Mouse (Mus musculus): ENCODE measurements around the gene Foxred1.

The Foxred1 gene

DNA sequence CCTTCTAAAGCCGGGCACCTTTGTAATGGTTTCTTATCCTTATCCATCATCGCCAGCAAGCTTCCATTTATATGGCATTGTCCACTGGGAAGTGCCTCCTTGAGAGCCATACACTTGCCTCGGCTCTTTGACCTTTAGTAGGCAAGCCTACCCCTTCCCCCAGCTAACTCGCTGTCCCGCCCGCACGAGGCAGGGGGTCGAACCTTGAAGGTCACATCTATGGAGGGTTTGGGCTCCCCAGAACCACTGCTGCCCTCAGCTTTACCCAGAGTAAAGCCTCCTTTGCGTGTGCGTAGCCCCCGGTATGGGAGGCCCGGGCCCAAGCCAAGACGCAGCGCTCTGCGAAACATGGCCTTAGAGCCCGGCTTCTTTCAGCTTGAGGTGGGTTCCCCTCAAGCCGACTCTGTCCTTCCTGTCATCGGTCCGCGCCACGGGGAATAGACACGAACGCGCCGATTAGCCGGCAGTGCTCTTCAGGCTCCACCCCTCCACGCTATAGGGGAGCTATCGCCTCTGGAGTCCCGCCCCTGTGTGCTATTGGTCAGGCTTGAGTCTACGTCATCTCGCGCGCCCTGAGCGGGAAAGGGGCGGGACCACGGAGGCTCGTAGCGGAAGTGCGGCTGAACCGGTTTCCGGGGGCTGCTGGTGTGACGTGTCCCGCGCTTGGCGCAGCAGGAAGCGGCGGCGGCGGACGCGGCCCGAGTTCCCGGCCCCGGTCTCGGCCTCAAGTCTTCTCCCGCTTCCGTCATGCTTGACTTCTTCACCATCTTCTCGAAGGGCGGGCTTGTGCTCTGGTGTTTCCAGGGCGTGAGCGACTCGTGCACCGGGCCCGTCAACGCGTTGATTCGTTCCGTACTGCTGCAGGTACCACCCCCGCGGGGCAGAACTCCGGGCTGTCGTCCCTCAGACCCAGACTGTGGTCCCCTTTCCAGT is at the start of gene Foxred1:
Gene Foxred1 (minus strand): TSS at position 514 of the 933 bp plus-strand sequence.
- peak; percentile 99 for DNase-seq

- no peak for DNase-seq
These were observed 46.5 kb upstream of the Foxred1 start for GRCm38 (mm10) chr9:35257365-35257764.

DNA sequence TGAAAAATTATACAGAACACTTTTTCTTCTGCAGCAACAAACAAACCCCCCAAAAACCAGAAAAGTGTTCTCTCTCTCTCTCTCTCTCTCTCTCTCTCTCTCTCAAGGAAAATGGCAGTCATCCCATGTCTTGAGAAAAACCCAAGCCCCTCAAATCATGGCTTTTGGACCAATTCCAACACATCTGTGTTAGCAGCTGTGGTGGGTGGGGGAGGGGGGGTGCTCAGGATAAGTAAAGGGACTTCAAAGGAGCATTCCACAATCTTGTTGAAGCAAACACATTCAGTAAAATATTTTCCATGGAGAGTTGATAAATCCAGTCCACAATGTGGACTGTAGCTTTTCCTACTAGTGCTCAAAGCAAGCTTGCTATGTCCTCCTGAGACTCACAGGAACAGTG is 38.6 kb upstream of the Foxred1 start:
- no peak for DNase-seq

DNA sequence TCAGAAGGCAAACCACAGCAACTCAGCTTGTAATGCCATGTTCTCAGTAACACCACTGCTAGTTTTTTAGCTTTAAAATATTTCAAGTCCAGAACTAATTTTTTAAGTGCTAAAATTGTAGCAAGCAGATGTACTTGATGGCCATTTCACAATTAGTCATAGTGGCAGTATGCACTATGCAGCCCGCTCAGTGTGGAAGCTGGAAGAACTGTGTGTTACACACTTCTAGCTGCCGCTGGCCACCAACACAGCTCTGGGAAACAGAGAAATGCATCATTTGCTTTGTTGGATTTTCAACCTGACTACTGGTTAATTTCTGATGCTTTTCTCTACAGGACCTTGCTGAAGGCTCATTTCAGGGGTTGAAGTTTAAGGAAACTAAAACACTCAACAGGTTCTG is 36.5 kb upstream of the Foxred1 start:
- DNase-seq = no peak

DNA sequence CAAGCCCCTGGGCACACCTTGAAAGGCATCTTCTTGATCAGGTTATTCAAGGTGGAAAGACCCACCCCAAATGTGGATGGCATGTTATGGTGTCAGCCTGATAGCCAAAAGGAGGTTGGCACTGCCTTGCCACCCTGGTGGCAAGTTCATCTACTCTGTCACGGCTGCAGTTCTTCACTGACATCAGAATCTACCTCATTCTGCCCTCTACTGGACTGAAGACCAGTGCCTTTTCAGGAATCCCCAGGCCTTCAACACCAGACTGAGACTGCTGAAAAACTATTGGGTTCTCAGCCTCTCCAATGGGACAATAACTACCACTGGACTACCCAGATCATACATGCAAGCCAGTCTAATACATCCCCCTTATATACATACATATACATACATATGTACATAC is 28.9 kb upstream of the Foxred1 start:
- DNase-seq = no peak

DNA sequence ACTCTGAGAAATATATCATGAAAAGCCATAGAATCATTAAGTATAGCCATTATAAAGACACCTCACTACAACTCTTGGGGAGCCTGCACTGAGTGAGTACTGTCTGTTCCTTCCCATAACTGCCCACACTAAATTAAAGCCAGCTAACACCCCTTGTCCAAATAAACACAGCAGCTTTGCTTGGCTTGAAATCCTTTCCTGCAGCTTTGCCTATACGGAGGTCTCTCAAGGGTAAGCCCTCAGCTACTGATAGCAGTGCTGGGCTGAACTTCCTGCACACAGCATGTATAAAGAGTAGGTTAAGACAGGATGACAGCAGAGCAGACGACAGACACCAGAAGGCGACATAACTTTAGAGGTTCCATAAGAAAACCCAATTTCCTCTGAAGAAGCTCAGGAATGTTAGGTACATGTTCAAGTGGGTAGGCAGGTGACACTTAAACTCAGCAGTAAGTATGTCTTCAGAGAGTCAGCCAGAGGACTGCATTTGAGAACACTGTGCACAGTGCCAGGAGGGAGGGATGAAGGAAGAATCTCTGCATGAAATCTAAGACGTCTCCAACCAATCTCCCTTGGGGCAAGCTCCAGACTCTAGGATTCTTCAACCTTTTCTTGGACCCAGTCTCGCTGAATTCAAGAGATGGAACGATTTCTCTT is 28.2 kb upstream of the Foxred1 start:
- DNase-seq = peak; percentile 18

- DNase-seq = no peak
These were observed 27.5 kb upstream of the Foxred1 start for GRCm38 (mm10) chr9:35238371-35238770.

GRCm38 (mm10) chr9:35235996-35236395 is 25.1 kb upstream of the Foxred1 start:
- no peak for DNase-seq

DNA sequence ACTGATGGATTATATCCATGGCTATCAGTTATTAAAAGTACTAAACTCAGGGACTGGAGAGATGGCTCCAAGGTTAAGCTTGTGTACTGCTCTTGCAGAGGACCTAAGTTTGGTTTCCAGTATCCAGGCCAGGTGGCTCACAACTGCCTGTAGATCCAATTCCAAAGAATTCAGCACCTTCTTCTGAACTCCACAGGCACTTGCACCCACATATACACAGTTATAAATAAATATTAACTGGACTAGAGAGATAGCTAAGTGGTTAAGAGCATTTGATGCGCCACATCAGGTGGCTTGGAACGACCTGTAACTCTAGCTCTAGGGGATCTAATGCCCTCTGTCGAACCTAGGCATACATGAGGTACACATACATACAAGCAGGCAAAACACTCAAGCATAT is 17.8 kb upstream of the Foxred1 start:
- no peak for DNase-seq

- DNase-seq = no peak
These were observed 12.6 kb upstream of the Foxred1 start for GRCm38 (mm10) chr9:35223466-35223865.

DNA sequence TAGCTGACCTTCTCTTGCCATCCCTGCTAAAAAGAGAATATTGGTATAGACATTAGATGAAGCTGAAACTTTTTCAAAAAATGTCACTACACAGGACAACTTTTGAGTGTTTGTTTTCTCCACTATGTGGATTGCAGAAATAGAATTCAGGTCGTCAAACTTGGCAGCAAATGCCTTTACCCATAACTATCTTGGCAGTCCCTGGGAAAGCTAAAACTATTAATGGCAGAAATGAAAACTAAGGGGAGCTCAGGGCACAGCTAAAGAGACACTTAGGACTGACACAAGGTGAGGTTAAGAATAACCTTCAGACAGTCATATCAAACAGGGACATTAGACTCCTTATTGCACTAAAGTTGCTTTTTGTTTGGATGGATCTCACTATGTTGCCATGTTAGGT is 7.1 kb upstream of the Foxred1 start:
- no peak for DNase-seq

DNA sequence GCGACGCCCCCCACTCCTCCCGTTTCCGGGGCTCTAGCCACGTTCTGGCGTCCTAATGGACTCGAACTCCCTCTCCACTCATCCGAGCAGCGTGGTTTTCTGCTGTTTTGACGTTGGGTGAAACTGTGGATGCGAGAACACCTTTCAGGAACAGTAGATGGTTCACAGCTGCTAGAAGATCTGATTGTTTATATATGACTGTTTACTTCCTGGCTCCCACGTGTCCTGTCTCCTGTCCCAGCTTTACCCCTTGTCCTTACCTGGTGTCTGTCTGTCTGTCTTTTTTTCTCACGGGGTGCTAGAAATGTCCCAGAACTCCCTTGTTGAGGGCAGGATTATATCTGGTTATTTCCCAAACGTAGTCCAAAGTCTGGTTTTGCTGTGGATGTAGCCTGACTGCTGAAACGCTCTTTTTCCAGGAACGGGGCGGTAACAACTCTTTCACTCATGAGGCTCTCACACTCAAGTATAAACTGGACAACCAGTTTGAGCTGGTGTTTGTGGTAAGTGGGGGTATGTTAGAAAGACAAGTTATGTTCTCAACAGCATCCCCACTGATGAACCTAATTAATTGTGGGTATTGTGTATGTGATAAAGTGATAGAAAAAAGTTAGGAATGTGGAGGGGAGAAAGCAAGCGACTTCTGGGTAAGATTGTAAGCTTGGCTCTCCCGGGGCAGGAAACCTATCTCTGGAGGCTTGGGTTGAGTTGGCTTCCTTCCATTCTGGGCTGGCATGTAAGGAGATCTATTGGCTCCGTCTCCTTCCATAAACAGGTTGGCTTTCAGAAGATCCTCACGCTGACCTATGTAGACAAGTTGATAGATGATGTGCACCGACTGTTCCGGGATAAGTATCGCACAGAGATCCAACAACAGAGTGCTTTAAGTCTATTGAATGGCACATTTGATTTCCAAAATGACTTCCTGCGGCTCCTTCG is 987 bp upstream of the Foxred1 start:
- no peak for DNase-seq

GRCm38 (mm10) chr9:35204421-35204820 is 6.4 kb downstream of the Foxred1 start:
- DNase-seq = no peak

- DNase-seq = no peak
These were observed 7.3 kb downstream of the Foxred1 start for GRCm38 (mm10) chr9:35203536-35203935.

- DNase-seq = no peak
These were observed 10.3 kb downstream of the Foxred1 start for GRCm38 (mm10) chr9:35200529-35201060.

- peak; percentile 96 for DNase-seq
These were observed 10.9 kb downstream of the Foxred1 start, which contains the start of the genes Srpr and Tirap for GRCm38 (mm10) chr9:35199772-35200471. Srpr (plus strand) TSS chr9:35200175. Tirap (minus strand) TSS chr9:35200291.

GRCm38 (mm10) chr9:35198945-35199771 is 11.7 kb downstream of the Foxred1 start:
- no peak for DNase-seq

- DNase-seq = no peak
These were observed 12.5 kb downstream of the Foxred1 start for GRCm38 (mm10) chr9:35198351-35198750.

GRCm38 (mm10) chr9:35197625-35198024 is 13.2 kb downstream of the Foxred1 start:
- no peak for DNase-seq

DNA sequence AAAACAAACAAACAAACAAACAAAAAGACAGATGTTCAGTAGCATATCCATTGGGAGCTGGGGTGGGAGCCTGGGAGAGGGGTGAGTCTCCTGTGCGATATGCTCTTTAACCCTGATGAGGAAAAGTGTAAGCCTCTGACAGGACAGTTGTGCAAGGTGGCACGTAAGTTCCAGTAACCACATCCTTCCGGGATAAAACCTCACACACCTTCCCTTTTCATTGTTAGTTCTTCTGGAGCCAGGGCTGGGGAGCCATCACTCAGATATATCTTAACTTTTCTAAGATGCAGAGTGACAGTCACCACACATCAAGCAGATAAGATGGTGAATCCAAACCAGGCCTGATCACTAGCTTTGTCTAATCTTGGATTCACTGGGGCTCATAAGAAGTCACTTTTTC is 16.8 kb downstream of the Foxred1 start:
- DNase-seq = no peak

DNA sequence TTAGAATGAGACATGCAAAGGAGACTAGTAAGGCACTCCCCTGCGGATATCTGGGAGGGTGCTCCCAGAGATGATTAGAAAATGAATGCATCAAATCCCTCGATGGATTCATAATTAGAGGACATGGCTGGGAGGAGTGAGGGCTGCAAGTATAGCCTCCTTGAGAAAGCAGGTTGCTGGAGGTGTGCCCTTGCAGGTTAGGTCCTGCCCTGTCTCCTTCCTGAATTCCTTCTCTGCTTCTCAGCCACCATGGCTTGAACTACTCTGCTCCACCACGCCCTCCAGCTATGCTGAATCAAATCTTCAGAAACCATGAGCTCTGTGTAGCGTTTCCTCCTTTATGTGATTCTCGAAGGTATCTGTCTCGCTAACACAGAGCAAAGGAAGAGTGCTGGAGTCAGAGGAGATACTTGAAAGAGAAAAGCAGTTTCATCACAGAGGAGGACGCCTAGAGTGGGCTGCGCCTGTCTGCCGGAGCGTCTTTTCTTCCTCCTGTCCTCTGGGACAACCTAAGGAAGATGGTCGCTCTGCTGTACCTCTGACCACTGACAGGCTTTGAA is 17.8 kb downstream of the Foxred1 start:
- DNase-seq = no peak

All from lung, postnatal 14 days (tissue).